Mouse (Mus musculus) WW6 (cell line): Measurements from ENCODE around the gene Etfa.
A peak's percentile ranks its signal among the peaks of the same experiment; 100 is the strongest.

ENCODE experiments used
- DNase-seq: peaks from one replicate; pipeline ENCODE4 v3.0.0-alpha.2; 2013; ENCODE audit warnings: low read depth, low spot score

The Etfa gene

DNA sequence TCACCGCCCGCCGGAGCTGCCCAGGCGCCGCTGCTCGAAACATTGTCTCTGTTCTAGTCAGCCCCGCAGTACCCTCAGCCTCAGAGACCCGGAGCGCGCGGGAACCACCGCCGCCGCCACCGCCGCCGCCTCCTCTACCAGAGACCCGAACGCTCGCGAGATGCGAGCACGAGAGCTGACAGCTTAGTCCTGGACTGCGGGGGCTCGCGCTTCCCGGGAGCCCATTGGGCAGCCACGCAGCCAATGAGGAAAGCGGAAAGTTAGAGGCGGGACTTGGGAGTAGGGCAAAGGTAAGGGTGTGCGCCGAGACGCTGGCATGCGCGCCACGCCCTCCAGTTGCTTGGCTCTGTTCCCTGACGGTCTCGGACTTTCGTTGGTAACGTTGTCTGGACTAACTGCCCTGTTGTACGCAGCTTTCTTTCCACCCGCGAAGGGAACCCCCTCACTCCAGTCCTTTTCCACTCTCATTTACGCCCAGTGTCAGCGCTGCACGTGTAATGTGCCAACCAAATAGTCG is at the start of gene Etfa:
Gene Etfa, minus strand, starts transcription at position 217 of the 517 bp plus-strand sequence.
- DNase-seq = peak; percentile 90

DNA sequence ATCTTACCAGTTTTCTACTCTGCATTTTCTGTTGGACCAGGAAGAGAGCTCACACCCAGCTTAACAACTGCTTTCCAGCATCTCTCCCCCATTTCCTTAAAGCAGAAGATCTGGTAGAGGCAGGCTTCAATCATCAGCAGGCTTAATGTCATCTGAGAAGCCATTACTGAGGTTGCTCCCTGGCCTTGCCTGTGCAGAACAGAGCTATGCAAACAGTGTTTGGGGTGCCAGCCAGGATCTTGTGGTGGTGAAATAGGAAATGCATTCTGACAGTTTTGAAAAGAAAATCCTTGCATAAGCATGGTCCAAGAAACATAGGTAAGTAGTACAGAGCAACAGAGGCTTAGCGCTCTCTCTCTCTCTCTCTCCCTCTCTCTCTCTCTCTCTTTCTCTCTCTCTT is 48.9 kb upstream of the Etfa start:
- no peak for DNase-seq

DNA sequence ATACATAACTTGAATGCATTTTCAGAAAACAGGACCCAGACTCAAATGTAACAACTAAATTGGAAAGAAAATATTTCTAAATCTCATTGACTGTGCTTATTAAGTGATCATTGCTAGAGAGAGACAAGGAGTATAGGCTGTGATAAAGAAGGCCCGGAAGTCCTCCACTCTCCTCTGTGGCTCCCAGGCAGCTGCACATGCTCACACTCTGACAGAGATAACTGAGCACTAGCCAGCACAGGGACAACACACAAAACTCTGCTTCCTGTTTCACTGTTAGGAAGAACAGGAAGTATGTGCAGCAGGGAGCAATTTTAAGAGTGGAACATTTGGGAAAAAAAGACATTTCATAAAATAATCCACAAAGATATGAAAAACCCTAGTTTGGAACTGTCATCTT is 42.9 kb upstream of the Etfa start:
- no peak for DNase-seq

DNA sequence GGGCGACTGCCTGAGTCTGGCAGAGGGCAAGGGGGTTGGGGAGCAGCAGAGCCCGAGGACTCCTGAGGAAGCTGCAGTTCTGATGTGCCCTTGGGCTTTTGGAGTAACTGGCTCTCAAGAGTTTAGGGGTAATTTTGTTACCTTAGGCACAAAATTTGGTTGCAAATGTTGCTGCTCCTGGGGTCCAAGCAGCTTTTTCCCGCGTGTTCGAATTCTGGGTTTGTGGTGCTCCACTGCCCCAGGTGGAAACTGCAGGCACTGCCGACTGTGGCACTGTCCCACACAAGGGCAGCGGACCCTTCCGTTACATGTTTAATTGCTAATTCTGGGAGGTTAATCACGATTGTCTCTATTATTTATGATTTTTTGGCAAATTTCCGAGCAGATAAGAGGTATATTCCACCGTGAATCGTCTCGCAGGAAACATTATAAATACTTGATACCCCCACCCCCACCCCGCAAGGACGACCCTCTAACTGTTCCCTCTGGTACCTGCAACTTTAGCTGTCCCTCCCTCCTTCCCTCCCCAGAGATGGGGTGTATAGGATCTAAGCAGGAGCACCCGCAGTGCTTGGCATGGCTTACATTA is 37.4 kb upstream of the Etfa start:
- no peak for DNase-seq

DNA sequence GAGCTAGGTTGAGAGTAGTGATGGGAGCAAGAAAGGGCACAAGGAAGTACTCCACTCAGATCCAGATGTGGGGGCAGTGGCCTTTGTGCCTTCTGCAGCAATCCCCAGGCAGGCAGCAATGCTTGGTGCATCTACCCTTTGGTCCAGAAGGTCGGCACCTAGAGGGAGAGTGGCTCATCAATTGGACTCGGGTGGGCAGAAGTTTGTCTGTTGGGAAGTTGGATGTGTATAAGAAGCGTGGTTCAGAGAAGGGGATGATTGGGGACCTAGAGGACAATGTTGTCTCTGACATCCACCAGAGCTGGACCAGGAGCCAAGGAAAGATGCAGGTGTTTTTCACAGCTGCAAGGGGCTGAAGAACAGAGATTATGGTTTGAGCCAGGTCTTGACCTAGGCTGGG is 36.8 kb upstream of the Etfa start:
- no peak for DNase-seq

DNA sequence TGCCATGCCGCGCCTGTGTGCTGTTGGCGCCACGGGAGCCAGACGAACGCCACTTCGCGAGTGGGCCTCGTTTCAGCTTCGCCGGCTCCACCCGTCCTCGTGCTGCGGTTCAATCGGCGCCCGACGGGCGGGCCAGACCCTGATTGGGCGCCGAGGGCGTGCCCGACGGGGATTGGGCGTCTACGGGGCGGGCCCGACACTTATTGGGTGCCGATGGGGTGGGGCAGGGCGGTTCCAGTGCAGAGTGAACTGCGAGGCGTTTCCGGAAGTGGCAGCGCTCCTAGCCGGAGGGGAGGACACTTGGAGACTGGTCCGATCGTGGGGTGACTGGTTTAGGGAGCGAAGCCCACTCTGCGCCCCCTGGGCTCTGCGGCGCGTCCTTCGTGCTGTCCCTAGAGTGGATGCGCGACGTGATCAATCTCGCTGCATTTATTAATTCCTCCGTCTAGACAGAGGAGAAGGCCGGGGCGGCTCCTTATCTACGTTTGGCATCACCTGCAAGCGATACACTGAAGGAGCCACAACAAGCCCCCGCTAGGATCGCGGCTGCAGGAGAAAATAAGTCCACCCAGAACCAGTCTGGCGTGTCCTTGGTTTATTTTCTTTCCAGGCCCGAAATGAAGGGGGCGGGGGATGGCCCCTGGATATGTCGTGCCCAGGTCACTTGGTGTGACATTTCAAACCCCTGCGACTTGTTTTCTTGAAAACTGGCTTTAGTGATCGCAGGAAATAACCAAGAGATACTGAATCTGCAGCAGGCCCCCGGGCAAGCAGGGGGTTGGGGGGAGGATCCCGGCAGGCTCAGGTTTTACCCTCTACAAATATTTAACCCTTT is 34.4 kb upstream of the Etfa start:
- DNase-seq = no peak

DNA sequence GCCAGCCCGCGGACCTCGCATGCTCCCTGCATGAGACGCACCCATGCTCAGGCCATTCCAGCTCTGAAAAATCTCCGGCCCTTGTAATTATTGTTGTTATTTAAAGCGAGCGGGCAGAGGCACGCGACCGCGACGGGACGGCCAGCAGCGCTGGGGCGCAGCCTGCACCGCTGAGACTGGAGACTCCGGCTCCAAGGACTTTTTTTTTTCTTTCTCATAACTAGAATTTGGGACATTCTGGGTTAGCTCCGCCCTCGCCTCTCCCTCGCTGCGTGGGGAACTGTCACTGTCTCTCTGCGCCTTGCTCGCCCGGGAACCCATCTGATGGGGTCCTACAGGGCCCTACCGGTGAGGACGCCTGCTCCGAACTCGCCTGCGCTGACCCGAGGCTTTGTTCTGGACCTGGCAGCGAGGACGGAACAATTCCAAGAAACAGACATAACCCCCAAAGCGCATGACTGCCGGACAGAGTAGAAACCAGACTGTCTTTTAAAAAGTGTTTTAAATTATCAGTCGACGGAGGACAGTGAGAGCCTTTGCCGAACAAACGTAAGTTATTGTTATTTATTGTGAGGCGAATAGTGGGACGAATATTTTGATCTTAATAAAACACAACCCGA is 33.6 kb upstream of the Etfa start:
- no peak for DNase-seq

DNA sequence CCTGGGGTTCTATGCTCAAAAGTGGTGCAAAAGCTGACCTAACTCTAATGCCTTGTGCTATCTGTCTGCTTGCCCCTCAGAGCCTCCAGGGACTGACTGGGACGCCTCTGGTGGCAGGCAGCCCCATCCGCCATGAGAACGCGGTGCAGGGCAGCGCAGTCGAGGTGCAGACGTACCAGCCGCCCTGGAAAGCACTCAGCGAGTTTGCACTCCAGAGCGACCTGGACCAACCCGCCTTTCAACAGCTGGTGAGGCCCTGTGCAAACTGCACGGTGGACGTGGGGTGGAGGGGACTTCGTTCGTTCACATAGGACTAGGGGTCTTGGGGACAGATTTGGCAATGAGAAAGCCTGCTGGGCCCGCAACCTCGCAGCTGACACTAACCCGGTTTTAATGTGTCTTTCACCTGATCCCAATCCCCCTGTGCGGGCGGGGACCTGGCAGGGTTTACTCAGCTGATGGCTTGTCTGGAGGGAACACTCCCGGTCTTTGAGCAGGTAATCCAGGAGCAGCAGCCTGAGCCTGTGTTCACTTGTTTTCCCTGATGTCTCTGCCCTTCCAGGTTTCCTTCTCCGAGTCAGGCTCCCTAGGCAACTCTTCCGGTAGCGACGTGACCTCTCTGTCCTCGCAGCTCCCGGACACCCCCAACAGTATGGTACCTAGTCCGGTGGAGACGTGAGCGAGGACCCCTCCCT is 33.0 kb upstream of the Etfa start:
- DNase-seq = no peak

DNA sequence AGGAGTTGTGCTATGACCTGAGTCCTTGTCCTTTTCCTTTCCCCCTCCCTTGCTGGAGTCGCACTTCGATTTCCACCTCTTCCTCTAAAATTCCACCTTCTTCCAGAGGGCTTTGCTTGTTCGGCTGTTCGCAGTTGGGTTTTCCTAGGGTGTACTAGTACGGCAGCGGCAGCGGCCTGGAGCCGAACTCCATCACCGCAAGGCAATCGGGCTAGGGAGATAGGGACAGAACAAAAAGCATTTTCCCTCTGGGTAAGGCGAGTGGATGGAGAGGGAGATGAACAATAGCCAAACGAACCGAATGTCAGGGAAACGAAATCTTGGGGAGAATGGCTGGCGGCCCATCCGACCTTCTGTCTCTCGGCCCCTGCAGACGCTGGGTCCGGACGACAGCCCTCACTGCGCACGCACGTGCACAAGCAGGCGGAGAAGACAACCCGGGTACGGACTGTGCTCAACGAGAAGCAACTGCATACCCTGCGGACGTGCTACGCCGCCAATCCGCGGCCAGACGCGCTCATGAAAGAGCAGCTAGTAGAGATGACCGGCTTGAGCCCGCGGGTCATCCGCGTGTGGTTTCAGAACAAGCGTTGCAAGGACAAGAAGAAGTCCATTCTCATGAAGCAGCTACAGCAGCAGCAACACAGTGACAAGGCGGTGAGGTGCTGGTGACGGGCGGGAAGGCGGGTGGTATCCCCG is 31.8 kb upstream of the Etfa start:
- no peak for DNase-seq

DNA sequence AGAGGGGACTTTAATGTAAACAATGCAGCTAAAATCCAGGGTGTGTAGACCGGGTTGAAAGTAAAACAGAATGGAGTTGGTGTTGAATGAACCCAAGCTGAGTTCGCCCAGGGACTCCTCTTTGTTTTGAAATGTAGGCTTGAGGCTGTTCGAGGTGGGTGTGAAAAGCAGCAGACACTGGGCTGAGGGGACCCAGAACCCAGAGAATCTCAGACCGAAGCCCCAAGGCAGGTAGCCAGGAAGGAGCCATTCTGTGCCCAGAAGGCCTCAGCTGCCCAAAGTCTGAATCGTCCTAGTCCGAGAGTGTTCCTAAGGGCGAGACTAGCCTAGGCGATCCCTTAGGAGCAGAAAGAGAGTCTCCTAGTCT is 31.3 kb upstream of the Etfa start:
- no peak for DNase-seq

DNA sequence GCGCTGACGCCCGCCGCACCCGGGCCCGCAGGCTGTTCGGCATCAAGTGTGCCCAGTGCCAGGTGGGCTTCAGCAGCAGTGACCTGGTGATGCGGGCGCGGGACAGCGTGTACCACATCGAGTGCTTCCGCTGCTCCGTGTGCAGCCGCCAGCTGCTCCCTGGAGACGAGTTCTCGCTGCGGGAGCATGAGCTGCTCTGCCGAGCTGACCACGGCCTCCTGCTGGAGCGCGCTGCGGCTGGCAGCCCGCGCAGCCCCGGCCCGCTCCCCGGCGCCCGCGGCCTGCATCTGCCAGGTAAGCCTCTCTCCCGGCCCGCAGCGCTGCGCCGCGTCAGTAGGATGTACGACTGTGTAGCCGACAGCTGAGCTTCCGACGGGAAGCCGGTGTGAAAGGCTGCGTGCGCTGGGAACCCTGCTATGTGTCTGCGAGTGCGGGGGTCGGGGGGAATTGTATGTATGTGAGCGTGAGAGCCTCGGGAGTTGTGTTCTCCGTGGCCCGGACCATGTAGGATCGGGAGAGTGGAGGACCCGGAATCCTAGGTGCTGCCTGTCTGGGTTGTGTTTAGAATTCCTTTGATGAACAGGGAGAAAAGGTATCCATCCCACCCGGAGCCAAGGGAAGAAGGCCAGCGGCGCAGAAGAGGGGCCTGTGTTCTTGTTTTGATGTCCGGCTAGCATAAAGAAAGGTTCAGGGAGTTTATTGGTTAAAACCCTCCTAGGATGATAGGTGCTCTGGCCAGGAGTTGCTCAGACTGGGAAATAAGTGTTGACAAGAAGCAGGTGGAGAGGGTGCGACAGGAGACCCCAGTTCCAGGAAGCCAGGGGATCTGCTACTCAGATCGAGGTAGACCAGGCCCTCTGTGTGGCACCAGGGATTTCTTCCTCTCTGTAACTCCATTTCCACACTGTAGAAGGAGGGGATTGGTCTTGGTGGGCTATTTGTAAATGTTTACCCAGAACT is 30.6 kb upstream of the Etfa start:
- DNase-seq = no peak

DNA sequence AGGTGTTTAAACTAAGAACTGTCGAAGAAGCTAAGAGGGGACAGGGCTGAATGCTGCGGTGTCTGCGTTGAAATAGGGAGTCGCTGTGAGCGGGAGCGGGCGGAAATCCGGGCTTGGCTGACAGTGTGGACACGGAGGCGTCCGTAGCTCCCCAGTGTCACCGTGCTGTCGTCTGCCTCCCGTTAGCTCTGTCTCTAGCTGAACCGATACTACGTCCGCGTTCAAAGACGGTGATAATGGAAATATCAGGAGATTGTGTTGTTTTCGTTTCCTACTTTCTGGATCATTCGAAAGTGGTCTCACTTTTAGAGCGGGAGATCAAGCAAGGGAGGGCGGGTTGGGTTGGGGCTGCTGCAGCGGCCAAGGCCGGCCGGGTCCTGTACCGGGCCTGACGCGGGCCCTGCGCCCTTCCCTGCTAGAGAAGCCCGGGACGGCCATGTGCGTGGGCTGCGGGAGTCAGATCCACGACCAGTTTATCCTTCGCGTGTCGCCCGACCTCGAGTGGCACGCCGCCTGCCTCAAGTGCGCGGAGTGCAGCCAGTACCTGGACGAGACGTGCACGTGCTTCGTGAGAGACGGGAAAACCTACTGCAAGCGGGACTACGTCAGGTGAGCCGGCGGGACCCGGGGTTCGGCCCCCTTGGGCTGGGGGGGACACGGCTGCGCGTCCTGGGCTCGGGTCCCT is 29.8 kb upstream of the Etfa start:
- DNase-seq = no peak

DNA sequence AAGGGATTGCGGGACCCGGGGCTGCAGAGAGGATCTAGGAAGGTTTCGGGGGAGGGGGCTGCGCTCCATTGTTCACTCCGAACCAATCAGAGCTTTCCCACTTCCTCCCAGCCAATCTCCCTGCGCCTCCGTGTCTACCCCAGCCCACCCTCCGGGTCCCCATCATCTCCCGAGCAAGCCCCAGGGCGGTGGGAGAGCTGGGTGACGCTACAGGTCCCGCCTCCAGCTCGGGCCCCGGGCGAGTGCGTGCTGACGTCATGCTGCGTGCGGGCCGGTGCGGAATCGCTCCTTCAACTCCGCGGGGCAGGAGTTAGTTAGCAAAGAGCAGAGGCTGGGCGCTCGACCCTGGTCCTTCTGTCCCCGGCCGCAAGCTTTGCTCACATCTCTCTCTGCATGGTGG is 28.8 kb upstream of the Etfa start:
- peak; percentile 79 for DNase-seq

DNA sequence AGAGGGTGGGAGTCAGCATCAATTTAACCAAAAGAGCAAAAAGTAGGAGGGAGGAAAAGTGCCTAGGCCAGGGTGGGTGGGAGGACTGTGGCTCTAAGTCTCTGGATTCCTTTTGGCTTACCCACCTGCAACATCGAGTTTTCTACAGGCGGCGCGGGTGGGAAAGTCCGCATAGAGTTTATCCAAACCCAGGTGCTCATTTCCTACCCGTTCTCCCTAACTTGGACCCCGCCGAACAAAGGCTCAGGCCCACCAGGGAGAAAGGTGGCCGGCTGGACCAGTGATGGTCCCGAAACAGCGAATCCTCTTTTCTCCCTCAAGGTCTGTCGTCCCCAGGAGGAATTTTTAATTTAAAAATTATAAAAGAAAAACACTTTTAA is 28.3 kb upstream of the Etfa start:
- no peak for DNase-seq

DNA sequence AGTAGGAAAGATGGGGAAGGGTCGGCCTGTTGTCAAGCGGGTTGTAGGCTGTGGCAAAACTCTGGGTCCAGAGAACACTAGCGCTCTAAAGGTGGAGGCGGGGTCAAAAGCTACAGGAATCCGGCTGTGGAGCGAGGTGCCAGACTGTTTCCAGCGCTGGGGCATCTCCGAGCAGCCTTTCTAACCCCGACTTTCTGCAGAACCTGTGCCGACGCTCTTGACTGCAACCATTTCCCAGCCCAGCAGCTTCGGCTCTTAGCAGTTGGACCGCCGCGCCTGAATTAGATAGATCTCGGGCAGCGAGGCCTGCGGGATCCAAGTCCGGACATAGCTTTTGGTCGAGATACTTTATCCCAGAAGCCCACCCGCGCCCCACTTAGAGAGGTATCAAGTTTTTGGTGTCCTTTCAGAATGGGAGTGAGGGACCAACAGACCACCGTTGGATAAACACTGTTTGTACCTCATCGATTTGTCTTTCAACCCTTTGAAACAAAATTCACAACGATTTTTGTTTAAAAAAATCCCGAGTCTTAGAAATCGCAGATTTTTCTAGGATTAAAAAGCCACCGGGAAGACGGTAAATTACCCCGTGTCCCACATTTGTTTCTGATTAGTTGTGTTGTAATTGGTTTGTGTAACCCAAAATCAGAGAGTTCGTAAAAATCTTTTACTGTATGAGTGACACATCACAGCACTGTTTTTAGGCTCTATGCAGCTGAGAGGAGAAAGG is 27.8 kb upstream of the Etfa start:
- DNase-seq = no peak

DNA sequence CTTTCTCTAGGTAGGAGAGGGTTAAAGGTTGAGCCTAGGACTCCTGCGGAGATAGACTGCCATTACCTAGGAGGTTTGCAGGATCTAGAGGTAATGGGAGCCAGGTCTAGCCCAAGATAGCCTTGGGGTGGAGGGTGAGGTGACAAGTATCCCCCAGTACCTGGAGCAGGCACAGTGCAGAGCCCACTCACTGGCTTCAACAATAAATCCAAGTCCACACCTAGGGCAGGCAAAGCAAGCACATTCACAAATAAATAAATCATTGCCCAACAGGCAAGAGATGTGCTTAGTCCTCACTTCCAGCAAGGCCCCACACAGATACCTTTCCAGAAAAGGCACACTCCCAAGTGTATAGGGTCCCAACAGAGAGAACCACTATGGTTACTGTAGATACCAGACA is 27.0 kb upstream of the Etfa start:
- DNase-seq = no peak

DNA sequence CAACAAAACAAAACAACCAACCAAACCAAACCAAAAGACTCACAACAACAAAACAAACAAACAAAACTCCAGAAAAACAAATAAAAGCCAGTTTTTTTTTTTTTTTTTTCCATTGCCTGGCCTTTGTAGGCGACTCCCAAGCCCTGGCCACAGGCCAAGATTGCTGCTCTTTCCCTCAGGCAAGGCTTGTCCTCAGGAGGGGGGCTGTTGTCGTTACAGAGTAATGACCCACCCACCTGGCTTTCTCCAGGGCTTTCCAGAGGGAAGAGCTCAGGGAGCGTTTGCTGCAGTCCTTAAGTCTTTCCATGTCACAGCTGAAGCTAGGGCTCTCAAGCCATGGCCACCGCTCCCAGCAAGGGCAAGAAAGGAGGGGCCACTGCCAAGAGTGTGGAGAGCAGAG is 26.3 kb upstream of the Etfa start, which contains the start of gene Isl2:
Gene Isl2, plus strand, starts transcription at position 296 of the 400 bp plus-strand sequence.
- no peak for DNase-seq

DNA sequence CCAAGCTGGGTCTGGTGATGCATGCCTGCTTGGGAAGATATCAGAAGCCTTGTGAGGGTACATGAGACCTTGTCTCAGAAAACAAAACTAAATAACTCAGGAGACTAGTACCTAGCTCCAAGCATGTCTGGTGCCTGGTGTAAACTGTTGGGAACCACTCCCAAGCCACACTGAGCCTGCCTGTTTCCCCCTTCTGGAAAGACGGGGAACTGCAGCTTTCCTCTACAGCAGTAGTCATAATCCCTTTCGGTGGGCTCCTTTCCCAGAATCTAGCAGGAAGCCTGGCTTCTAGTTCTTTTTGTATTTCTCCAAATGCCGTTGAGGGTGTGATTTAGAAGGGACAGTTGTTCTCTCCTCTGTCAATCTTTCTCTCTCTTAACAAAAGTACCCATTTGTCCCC is 23.9 kb upstream of the Etfa start:
- DNase-seq = no peak

DNA sequence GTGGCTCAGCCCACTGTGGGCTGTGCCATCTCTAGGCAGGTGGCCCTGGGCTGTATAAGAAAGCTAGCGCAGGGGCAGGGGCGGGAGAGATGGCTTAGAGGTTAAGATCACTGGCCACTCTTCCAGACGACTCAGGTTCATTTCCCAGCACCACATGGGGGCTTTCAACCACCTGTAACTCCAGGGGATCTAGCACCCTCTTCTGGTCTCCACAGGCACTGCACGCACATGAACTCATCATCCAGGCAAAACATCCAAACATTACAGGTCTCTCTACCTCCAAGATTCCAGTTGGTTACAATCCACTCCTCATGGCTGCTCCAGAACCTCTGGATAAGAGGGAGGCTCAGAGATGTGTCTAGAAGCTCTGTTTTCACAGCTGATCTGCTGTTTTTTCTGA is 13.7 kb upstream of the Etfa start:
- no peak for DNase-seq
